Mouse (Mus musculus): ENCODE data around the gene Mad2l1bp. TPM values are rescaled to one million over a fixed set of nuclear protein-coding genes. Genes with fewer than 3 reads are reported as not detected.

Gene Mad2l1bp
- polyA plus RNA-seq, 1 experiment from 2014 or later, result 31.5 TPM

GRCm38 (mm10) chr17:46162551-46162950 lies 9.2 kb upstream of the Mad2l1bp start:
- Histone ChIP-seq H3K9me3 (ENCODE audit: control insufficient read depth, low read length) (no peaks in the 10 kb centered on the region), H3K27me3 (ENCODE audit: control insufficient read depth, insufficient read depth, low read length) (no peaks in the 10 kb centered on the region), H3K9ac (ENCODE audit: low read length) (peak overlapping the region; percentile 11; the same call in 1 of the 2 replicates), H3K4me2 (ENCODE audit: low read length) (peak overlapping the region; percentile 76), H3K27ac (replicated peaks in 1 of 2; ENCODE audit: control insufficient read depth in 1 of 2, insufficient read depth in 1 of 2, low read depth in 2 of 2, low read length in 2 of 2) (peak overlapping the region; percentile 11 to 14; a peak in 1 of 4 replicates), H3K4me1 (ENCODE audit: control insufficient read depth in 2 of 2, insufficient read depth in 2 of 2, low read length in 2 of 2) (peaks cover 13 to 34% of the 10 kb centered on the region in 2 experiments), H3K36me3 (ENCODE audit: control insufficient read depth, insufficient read depth, low read length) (peaks cover 46% of the 10 kb centered on the region), H3K4me3 (ENCODE audit: control insufficient read depth in 1 of 2, insufficient read depth in 1 of 2, low read depth in 1 of 2, low read length in 2 of 2) (peak overlapping the region in 1 of 2 experiments; percentile 70; a peak in 1 of 4 replicates)
- no peak for ATAC-seq (ENCODE audit: insufficient number of reproducible peaks, insufficient read depth, low FRiP score, low read depth)
- 82% methylated on average over 7 of the region's 7 CpGs for WGBS

GRCm38 (mm10) chr17:46161710-46162109 lies 8.4 kb upstream of the Mad2l1bp start:
- Histone ChIP-seq H3K4me1 (ENCODE audit: control insufficient read depth in 2 of 2, insufficient read depth in 2 of 2, low read length in 2 of 2) (peaks cover 13 to 31% of the 10 kb centered on the region in 2 experiments), H3K36me3 (ENCODE audit: control insufficient read depth, insufficient read depth, low read length) (peaks cover 37% of the 10 kb centered on the region), H3K4me3 (ENCODE audit: control insufficient read depth in 1 of 2, insufficient read depth in 1 of 2, low read depth in 1 of 2, low read length in 2 of 2) (peak overlapping the region; percentile 70 to 85), H3K27me3 (ENCODE audit: control insufficient read depth, insufficient read depth, low read length) (no peaks in the 10 kb centered on the region), H3K9ac (ENCODE audit: low read length) (peak overlapping the region; percentile 85), H3K9me3 (ENCODE audit: control insufficient read depth, low read length) (no peaks in the 10 kb centered on the region), H3K4me2 (ENCODE audit: low read length) (peak overlapping the region; percentile 76), H3K27ac (replicated peaks in 1 of 2; ENCODE audit: control insufficient read depth in 1 of 2, insufficient read depth in 1 of 2, low read depth in 2 of 2, low read length in 2 of 2) (peak overlapping the region; percentile 40 to 86)
- 44% methylated on average over 9 of the region's 9 CpGs for WGBS
- ATAC-seq (ENCODE audit: insufficient number of reproducible peaks, insufficient read depth, low FRiP score, low read depth), result no peak

- Histone ChIP-seq H3K4me2 (ENCODE audit: low read length) (peak overlapping the region; percentile 76), H3K9ac (ENCODE audit: low read length) (peak overlapping the region; percentile 85), H3K27me3 (ENCODE audit: control insufficient read depth, insufficient read depth, low read length) (no peaks in the 10 kb centered on the region), H3K4me1 (ENCODE audit: control insufficient read depth in 2 of 2, insufficient read depth in 2 of 2, low read length in 2 of 2) (peaks cover 13 to 28% of the 10 kb centered on the region in 2 experiments), H3K4me3 (ENCODE audit: control insufficient read depth in 1 of 2, insufficient read depth in 1 of 2, low read depth in 1 of 2, low read length in 2 of 2) (peak overlapping the region; percentile 70 to 85), H3K27ac (replicated peaks in 1 of 2; ENCODE audit: control insufficient read depth in 1 of 2, insufficient read depth in 1 of 2, low read depth in 2 of 2, low read length in 2 of 2) (peak overlapping the region; percentile 40 to 86), H3K36me3 (ENCODE audit: control insufficient read depth, insufficient read depth, low read length) (peaks cover 32% of the 10 kb centered on the region), H3K9me3 (ENCODE audit: control insufficient read depth, low read length) (no peaks in the 10 kb centered on the region)
- WGBS, result under 1% methylated on average over 19 of the region's 19 CpGs
- ATAC-seq (ENCODE audit: insufficient number of reproducible peaks, insufficient read depth, low FRiP score, low read depth), result no peak
Observed at GRCm38 (mm10) chr17:46161179-46161578, 7.8 kb upstream of the Mad2l1bp start.

- Histone ChIP-seq H3K36me3 (ENCODE audit: control insufficient read depth, insufficient read depth, low read length) (peaks cover 27% of the 10 kb centered on the region), H3K4me2 (ENCODE audit: low read length) (peak within 1 kb of the TSS; percentile 76), H3K4me1 (ENCODE audit: control insufficient read depth in 2 of 2, insufficient read depth in 2 of 2, low read length in 2 of 2) (peaks cover 13 to 28% of the 10 kb centered on the region in 2 experiments), H3K27me3 (ENCODE audit: control insufficient read depth, insufficient read depth, low read length) (no peaks in the 10 kb centered on the region), H3K9me3 (ENCODE audit: control insufficient read depth, low read length) (no peaks in the 10 kb centered on the region), H3K9ac (ENCODE audit: low read length) (peak within 1 kb of the TSS; percentile 85), H3K4me3 (ENCODE audit: control insufficient read depth in 1 of 2, insufficient read depth in 1 of 2, low read depth in 1 of 2, low read length in 2 of 2) (peak within 1 kb of the TSS; percentile 70 to 85), H3K27ac (replicated peaks in 1 of 2; ENCODE audit: control insufficient read depth in 1 of 2, insufficient read depth in 1 of 2, low read depth in 2 of 2, low read length in 2 of 2) (peak within 1 kb of the TSS; percentile 91 to 97)
- under 1% methylated on average over 22 of the region's 23 CpGs for WGBS
- peak; percentile 90 for ATAC-seq (ENCODE audit: insufficient number of reproducible peaks, insufficient read depth, low FRiP score, low read depth)
Observed at GRCm38 (mm10) chr17:46160686-46161085, 7.3 kb upstream of the Mad2l1bp start, which contains the start of gene Gtpbp2. TSS of gene Gtpbp2 (plus strand) at chr17:46161032.

- ATAC-seq (ENCODE audit: insufficient number of reproducible peaks, insufficient read depth, low FRiP score, low read depth), result peak; percentile 77
- 0% methylated on average over 16 of the region's 16 CpGs for WGBS
- H3K4me1 ChIP-seq (ENCODE audit: control insufficient read depth in 2 of 2, insufficient read depth in 2 of 2, low read length in 2 of 2), result peaks cover 13 to 28% of the 10 kb centered on the region in 2 experiments
- H3K36me3 ChIP-seq (ENCODE audit: control insufficient read depth, insufficient read depth, low read length), result peaks cover 22% of the 10 kb centered on the region
- peak overlapping the region; percentile 64 to 70 for H3K4me3 ChIP-seq (ENCODE audit: control insufficient read depth in 1 of 2, insufficient read depth in 1 of 2, low read depth in 1 of 2, low read length in 2 of 2)
- peak overlapping the region; percentile 91 to 97 for H3K27ac ChIP-seq (replicated peaks in 1 of 2; ENCODE audit: control insufficient read depth in 1 of 2, insufficient read depth in 1 of 2, low read depth in 2 of 2, low read length in 2 of 2)
- no peaks in the 10 kb centered on the region for H3K9me3 ChIP-seq (ENCODE audit: control insufficient read depth, low read length)
- H3K9ac ChIP-seq (ENCODE audit: low read length), result peak overlapping the region; percentile 71
- no peaks in the 10 kb centered on the region for H3K27me3 ChIP-seq (ENCODE audit: control insufficient read depth, insufficient read depth, low read length)
- H3K4me2 ChIP-seq (ENCODE audit: low read length), result peak overlapping the region; percentile 76
Observed at GRCm38 (mm10) chr17:46160090-46160662, 6.8 kb upstream of the Mad2l1bp start.

GRCm38 (mm10) chr17:46159236-46159635 lies 5.9 kb upstream of the Mad2l1bp start:
- Histone ChIP-seq H3K4me1 (ENCODE audit: control insufficient read depth in 2 of 2, insufficient read depth in 2 of 2, low read length in 2 of 2) (peaks cover 13 to 28% of the 10 kb centered on the region in 2 experiments), H3K9ac (ENCODE audit: low read length) (peak overlapping the region; percentile 71), H3K36me3 (ENCODE audit: control insufficient read depth, insufficient read depth, low read length) (peaks cover 13% of the 10 kb centered on the region), H3K4me3 (ENCODE audit: control insufficient read depth in 1 of 2, insufficient read depth in 1 of 2, low read depth in 1 of 2, low read length in 2 of 2) (peak overlapping the region in 1 of 2 experiments; percentile 70; a peak in 2 of 4 replicates), H3K27me3 (ENCODE audit: control insufficient read depth, insufficient read depth, low read length) (no peaks in the 10 kb centered on the region), H3K9me3 (ENCODE audit: control insufficient read depth, low read length) (no peaks in the 10 kb centered on the region), H3K4me2 (ENCODE audit: low read length) (peak overlapping the region; percentile 76), H3K27ac (replicated peaks in 1 of 2; ENCODE audit: control insufficient read depth in 1 of 2, insufficient read depth in 1 of 2, low read depth in 2 of 2, low read length in 2 of 2) (peak overlapping the region; percentile 91 to 97)
- ATAC-seq (ENCODE audit: insufficient number of reproducible peaks, insufficient read depth, low FRiP score, low read depth), result no peak
- WGBS, result 15% methylated on average over 2 of the region's 2 CpGs

GRCm38 (mm10) chr17:46157131-46157530 lies 3.8 kb upstream of the Mad2l1bp start:
- WGBS, result 93% methylated on average over 8 of the region's 8 CpGs
- H3K27ac ChIP-seq (replicated peaks in 1 of 2; ENCODE audit: control insufficient read depth in 1 of 2, insufficient read depth in 1 of 2, low read depth in 2 of 2, low read length in 2 of 2), result no peak overlapping the region

More at GRCm38 (mm10) chr17:46157131-46157530, 3.8 kb upstream of the Mad2l1bp start:
- Histone ChIP-seq H3K27me3 (ENCODE audit: control insufficient read depth, insufficient read depth, low read length) (no peaks in the 10 kb centered on the region), H3K4me1 (ENCODE audit: control insufficient read depth in 2 of 2, insufficient read depth in 2 of 2, low read length in 2 of 2) (peaks cover 9 to 23% of the 10 kb centered on the region in 2 experiments; a peak in 3 of 4 replicates), H3K4me3 (ENCODE audit: control insufficient read depth in 1 of 2, insufficient read depth in 1 of 2, low read depth in 1 of 2, low read length in 2 of 2) (no peak overlapping the region), H3K4me2 (ENCODE audit: low read length) (no peak overlapping the region), H3K9ac (ENCODE audit: low read length) (no peak overlapping the region), H3K36me3 (ENCODE audit: control insufficient read depth, insufficient read depth, low read length) (no peaks in the 10 kb centered on the region), H3K9me3 (ENCODE audit: control insufficient read depth, low read length) (no peaks in the 10 kb centered on the region)
- ATAC-seq (ENCODE audit: insufficient number of reproducible peaks, insufficient read depth, low FRiP score, low read depth), result no peak

All from heart, embryonic 14.5 days (tissue).